Mouse (Mus musculus) erythroblast, embryonic 14.5 days (primary cell): ENCODE measurements around the gene Tdrd12. TPM values are rescaled to one million over a fixed set of nuclear protein-coding genes. Genes with fewer than 3 reads are reported as not detected.
"Not testable (repeated sequence)": the region's sequence is repeated elsewhere in the genome, so short reads cannot be mapped to it uniquely, and the experiment has no call there.

Experiments used
- H3K27me3 ChIP-seq: 2 replicates; pipeline ENCODE4 v1.6.1; 2012; ENCODE audit warnings: inconsistent platforms; ENCODE audit not compliant: control insufficient read depth
- H3K36me3 ChIP-seq: 2 replicates; pipeline ENCODE4 v1.6.1; 2012; ENCODE audit warnings: mild to moderate bottlenecking, inconsistent platforms; ENCODE audit not compliant: control insufficient read depth
- H3K4me1 ChIP-seq: 2 replicates; pipeline ENCODE4 v1.6.1; 2012; ENCODE audit warnings: inconsistent platforms; ENCODE audit not compliant: control insufficient read depth
- H3K4me3 ChIP-seq: replicated peaks from 2 replicates; pipeline ENCODE3; 2012; ENCODE audit warnings: moderate library complexity, mild to moderate bottlenecking, inconsistent platforms
- H3K9me3 ChIP-seq: 2 replicates; pipeline ENCODE4 v1.6.1; 2012; ENCODE audit warnings: low read length, inconsistent platforms, mixed read lengths; ENCODE audit not compliant: control insufficient read depth
- GATA1 ChIP-seq: IDR thresholded peaks from 2 replicates; pipeline ENCODE4 v1.6.1; 2012; ENCODE audit warnings: low read length, inconsistent platforms, mixed read lengths
- TAL1 ChIP-seq: IDR thresholded peaks from 3 replicates; pipeline ENCODE4 v1.6.1; 2012; ENCODE audit warnings: low read length, inconsistent platforms, mixed read lengths
- polyA plus RNA-seq: library from polyadenylated mRNA; stranded (reverse); fragments of >175 nt; gene quantifications from 2 replicates; pipeline ENCODE4 v1.2.3, GENCODE M21; 2012

Tdrd12 gene
- polyA plus RNA-seq, 1 experiment = not detected

DNA sequence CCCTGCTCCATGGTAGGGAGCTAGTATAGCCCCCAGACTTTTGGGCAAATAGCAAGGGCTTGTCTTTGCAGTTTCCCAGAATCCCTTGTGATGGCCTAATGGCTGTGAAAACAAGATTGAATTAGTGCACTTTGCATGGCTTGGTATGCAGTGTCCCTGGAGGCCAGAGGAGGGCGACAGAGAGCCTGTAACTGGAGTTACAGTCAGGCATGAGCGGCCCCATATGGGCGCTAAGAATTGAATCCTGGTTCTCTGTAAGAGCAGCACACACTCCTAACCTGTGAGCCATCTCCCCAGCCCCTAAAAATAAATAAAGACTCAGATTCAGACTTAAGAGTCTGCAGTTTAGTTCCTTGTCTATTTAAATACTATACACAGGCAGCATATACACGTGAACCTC lies 42.3 kb upstream of the Tdrd12 start:
- Histone ChIP-seq H3K36me3 (no peaks in the 10 kb centered on the region), H3K4me3 (no peak overlapping the region), H3K27me3 (peaks cover 73% of the 10 kb centered on the region), H3K9me3 (peaks cover 9% of the 10 kb centered on the region; the same call in 1 of the 2 replicates), H3K4me1 (peaks cover 17% of the 10 kb centered on the region)
- TF ChIP-seq GATA1 = no peak
- TF ChIP-seq TAL1 = no peak

GRCm38 (mm10) chr7:35570883-35571282 lies 33.3 kb upstream of the Tdrd12 start:
- not testable (repeated sequence) for H3K4me3 ChIP-seq, H3K36me3 ChIP-seq, H3K9me3 ChIP-seq
- H3K4me1 ChIP-seq = peaks cover 14% of the 10 kb centered on the region
- peaks cover 24% of the 10 kb centered on the region for H3K27me3 ChIP-seq

- not testable (repeated sequence) for H3K4me3 ChIP-seq, H3K9me3 ChIP-seq, H3K36me3 ChIP-seq
- peaks cover 15% of the 10 kb centered on the region for H3K27me3 ChIP-seq
- H3K4me1 ChIP-seq = peaks cover 14% of the 10 kb centered on the region
Measured at GRCm38 (mm10) chr7:35569724-35570123, 32.2 kb upstream of the Tdrd12 start.

GRCm38 (mm10) chr7:35565965-35566364 lies 28.4 kb upstream of the Tdrd12 start:
- not testable (repeated sequence) for H3K36me3 ChIP-seq, H3K9me3 ChIP-seq, H3K4me3 ChIP-seq, H3K27me3 ChIP-seq
- peaks cover 43% of the 10 kb centered on the region for H3K4me1 ChIP-seq

DNA sequence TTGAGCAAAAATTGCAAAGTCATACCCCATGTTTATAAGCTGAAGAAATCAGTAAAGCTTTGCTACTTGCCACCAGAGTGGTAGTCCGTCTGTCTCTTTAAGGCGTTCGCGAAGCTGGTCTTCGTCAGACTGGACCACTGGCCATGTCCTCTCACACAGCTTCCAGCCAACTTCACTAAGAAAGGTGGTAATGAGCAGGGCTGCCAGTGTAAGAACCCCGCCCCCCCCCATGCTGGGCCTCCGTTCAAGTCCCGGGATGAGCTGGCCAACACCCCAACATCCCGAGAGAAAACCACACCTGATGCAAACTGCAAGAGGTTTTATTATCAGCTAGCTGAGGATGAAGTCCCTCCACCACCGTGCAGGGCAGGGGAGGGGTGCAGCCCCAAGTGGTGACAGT lies 27.3 kb upstream of the Tdrd12 start:
- not testable (repeated sequence) for H3K27me3 ChIP-seq, H3K4me3 ChIP-seq, H3K36me3 ChIP-seq, H3K9me3 ChIP-seq
- H3K4me1 ChIP-seq = peaks cover 50% of the 10 kb centered on the region

DNA sequence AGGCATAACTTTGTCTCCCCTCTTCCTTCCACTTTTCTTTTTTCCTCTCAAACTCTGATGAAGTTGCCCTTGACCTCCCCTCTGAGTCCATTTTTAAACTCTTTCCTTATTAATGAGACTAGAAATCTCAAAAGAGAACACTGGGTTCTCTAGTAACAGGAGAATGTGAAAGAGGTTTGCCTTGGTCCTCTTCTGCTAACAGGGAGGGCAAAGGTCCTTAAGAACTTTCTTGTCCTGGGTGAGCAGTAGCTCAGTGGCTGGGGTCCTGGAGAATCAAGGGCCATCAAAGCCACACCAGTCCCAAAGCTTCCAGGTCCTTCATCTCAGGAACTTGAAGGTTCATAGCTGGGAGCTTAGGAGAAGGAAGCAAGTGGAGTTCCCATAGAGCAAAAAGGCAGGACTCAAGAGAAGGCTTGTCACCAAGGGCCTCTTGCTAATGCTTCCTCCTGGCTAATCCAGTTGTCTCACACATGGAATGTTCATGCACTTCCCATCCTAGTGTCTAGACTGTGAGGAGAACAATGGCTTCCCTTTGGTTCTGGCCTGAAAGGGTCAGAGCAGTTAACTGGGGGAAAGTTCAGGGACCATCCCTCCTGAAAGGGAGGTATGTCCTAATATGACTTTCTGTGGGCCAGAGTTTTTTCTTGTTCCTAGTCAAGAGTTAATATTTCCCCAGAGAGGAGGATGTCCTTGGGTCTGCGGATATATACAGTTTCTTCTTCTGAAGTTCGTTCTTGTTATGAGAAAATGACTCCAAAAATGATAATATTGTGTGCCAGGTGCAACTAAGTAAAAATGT lies 26.7 kb upstream of the Tdrd12 start:
- Histone ChIP-seq H3K4me3 (no peak overlapping the region), H3K27me3 (no peaks in the 10 kb centered on the region), H3K9me3 (no peaks in the 10 kb centered on the region), H3K4me1 (peaks cover 51% of the 10 kb centered on the region), H3K36me3 (no peaks in the 10 kb centered on the region)
- TF ChIP-seq GATA1 (no peak), TAL1 (no peak)

DNA sequence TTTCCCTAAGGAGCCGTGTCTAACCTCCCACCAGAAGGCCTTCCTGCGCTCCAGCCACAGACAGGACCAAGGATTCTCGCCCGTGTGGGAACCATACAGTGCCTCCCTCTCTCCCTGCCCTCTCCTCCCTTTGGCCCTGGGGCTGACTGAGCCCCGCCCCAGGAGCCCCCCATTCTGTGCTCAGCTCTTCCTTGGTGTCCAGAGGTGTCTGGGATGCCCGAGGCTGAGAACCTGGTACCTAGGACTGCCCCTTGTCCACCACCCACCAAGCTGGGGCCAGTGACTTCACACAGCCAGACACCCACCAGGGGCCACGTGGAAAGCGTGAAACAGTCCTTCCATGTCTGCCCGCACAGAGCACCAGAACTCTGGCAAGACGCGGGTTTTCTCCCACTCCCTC lies 25.5 kb upstream of the Tdrd12 start:
- H3K4me1 ChIP-seq = peaks cover 63% of the 10 kb centered on the region
- no peak overlapping the region for H3K4me3 ChIP-seq
- H3K9me3 ChIP-seq = no peaks in the 10 kb centered on the region
- no peak for TF ChIP-seq TAL1
- no peak for TF ChIP-seq GATA1
- peaks cover 10% of the 10 kb centered on the region for H3K36me3 ChIP-seq
- no peaks in the 10 kb centered on the region for H3K27me3 ChIP-seq

DNA sequence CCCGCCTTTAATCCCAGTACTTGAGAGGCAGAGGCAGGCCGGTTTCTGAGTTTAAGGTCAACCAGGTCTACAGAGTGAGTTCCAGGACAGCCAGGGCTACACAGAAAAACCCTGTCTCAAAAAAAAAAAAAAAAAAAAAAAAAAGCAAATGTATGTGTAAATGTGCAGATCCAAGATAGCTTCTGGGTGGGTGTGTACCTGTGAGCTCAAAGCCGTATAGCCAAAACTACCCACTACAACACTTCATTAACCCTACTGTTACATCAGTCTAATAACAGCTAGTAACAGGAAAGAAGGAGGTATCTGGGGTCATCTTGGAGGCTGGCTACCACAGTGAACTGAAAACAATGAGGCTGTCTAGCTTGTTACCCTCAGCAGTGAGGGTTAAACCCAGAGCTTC lies 22.3 kb upstream of the Tdrd12 start:
- peaks cover 88% of the 10 kb centered on the region for H3K4me1 ChIP-seq
- peaks cover 14% of the 10 kb centered on the region for H3K36me3 ChIP-seq
- H3K27me3 ChIP-seq = no peaks in the 10 kb centered on the region
- H3K4me3 ChIP-seq = peak overlapping the region; percentile 47
- peak; percentile 51; the same call in 1 of the 2 replicates for TF ChIP-seq GATA1
- peak; percentile 49 for TF ChIP-seq TAL1
- no peaks in the 10 kb centered on the region for H3K9me3 ChIP-seq

GRCm38 (mm10) chr7:35558681-35559080 lies 21.1 kb upstream of the Tdrd12 start:
- Histone ChIP-seq H3K9me3 (no peaks in the 10 kb centered on the region), H3K4me3 (no peak overlapping the region), H3K4me1 (peaks cover 90% of the 10 kb centered on the region), H3K36me3 (peaks cover 14% of the 10 kb centered on the region), H3K27me3 (no peaks in the 10 kb centered on the region)
- no peak for TF ChIP-seq TAL1
- no peak for TF ChIP-seq GATA1

- H3K4me3 ChIP-seq = peak overlapping the region; percentile 78
- no peaks in the 10 kb centered on the region for H3K27me3 ChIP-seq
- peaks cover 88% of the 10 kb centered on the region for H3K4me1 ChIP-seq
- H3K9me3 ChIP-seq = no peaks in the 10 kb centered on the region
- no peak for TF ChIP-seq TAL1
- no peak for TF ChIP-seq GATA1
- H3K36me3 ChIP-seq = peaks cover 23% of the 10 kb centered on the region
Measured at GRCm38 (mm10) chr7:35557577-35557976, 20.0 kb upstream of the Tdrd12 start.
